Mouse (Mus musculus) thymus, adult 2 months (tissue): ENCODE data around the gene Slc7a14. TPM values are rescaled to one million over a fixed set of nuclear protein-coding genes. Genes with fewer than 3 reads are reported as not detected.

Experiments
- DNase-seq: peaks from one replicate; pipeline ENCODE4 v3.0.0; 2021
- H3K27ac ChIP-seq: fragments of 200-500 bp; 2 replicates; pipeline ENCODE4 v1.5.1; 2012; ENCODE audit warnings: low read length, control low read depth; ENCODE audit not compliant: control insufficient read depth, insufficient read depth
- H3K27me3 ChIP-seq: fragments of 200-500 bp; 2 replicates; pipeline ENCODE4 v1.6.1; 2012; ENCODE audit warnings: mild to moderate bottlenecking, low read length, moderate library complexity, mixed read lengths; ENCODE audit not compliant: control insufficient read depth, insufficient read depth
- H3K36me3 ChIP-seq: fragments of 200-500 bp; 2 replicates; pipeline ENCODE4 v1.6.1; 2012; ENCODE audit warnings: mild to moderate bottlenecking, low read length, moderate library complexity; ENCODE audit not compliant: control insufficient read depth, insufficient read depth
- H3K4me1 ChIP-seq: fragments of 200-500 bp; replicated peaks from 2 replicates; pipeline ENCODE4 v1.6.1; 2012; ENCODE audit warnings: low read length; ENCODE audit not compliant: control insufficient read depth, insufficient read depth
- H3K4me3 ChIP-seq: fragments of 200-500 bp; 2 replicates; pipeline ENCODE4 v1.5.1; 2012; ENCODE audit warnings: mild to moderate bottlenecking, low read length, control low read depth, moderate library complexity; ENCODE audit not compliant: control insufficient read depth, insufficient read depth
- CTCF ChIP-seq: fragments of 200-500 bp; IDR thresholded peaks from 2 replicates; pipeline ENCODE4 v1.5.1; 2012; ENCODE audit warnings: mild to moderate bottlenecking, control low read depth, low read length, moderate library complexity, borderline replicate concordance; ENCODE audit not compliant: control insufficient read depth, poor library complexity, insufficient read depth; ENCODE audit errors: extremely low read depth
- POLR2A ChIP-seq: fragments of 200-500 bp; IDR thresholded peaks from 2 replicates; pipeline ENCODE4 v1.6.1; 2012; ENCODE audit warnings: mild to moderate bottlenecking, low read length, control low read depth, moderate library complexity; ENCODE audit not compliant: control insufficient read depth, poor library complexity, insufficient read depth; ENCODE audit errors: extremely low read depth
- WGBS: fragments of 180-500 bp; shearing (Covaris S2); methylation state at CpG from one replicate; pipeline ENCODE4 v1.1.7; 2018; 5-methylcytosine and 5-hydroxymethylcytosine counted together
- polyA plus RNA-seq: library from polyadenylated mRNA; depleted of rRNA; stranded (reverse); fragments of >200 nt; gene quantifications from 2 replicates; pipeline ENCODE4 v1.2.3, GENCODE M21; 2012

Slc7a14 gene
- polyA plus RNA-seq, 1 experiment = 0.03 TPM

GRCm38 (mm10) chr3:31261418-31262014 lies 48.7 kb downstream of the Slc7a14 start:
- H3K27ac ChIP-seq = no peak overlapping the region
- WGBS = 90% methylated on average over 7 of the region's 7 CpGs
- no peaks in the 10 kb centered on the region for H3K27me3 ChIP-seq
- TF ChIP-seq POLR2A (no peak), CTCF (no peak)
- no peaks in the 10 kb centered on the region for H3K4me1 ChIP-seq
- no peak overlapping the region for H3K4me3 ChIP-seq
- H3K36me3 ChIP-seq = no peaks in the 10 kb centered on the region
- no peak for DNase-seq

GRCm38 (mm10) chr3:31260964-31261346 lies 49.2 kb downstream of the Slc7a14 start:
- no peaks in the 10 kb centered on the region for H3K4me1 ChIP-seq
- no peak overlapping the region for H3K27ac ChIP-seq
- no peaks in the 10 kb centered on the region for H3K27me3 ChIP-seq
- no peak for DNase-seq
- no peak overlapping the region for H3K4me3 ChIP-seq
- TF ChIP-seq CTCF (no peak), POLR2A (no peak)
- 88% methylated on average over 3 of the region's 3 CpGs for WGBS
- no peaks in the 10 kb centered on the region for H3K36me3 ChIP-seq

- H3K4me3 ChIP-seq = no peak overlapping the region
- no peaks in the 10 kb centered on the region for H3K27me3 ChIP-seq
- H3K4me1 ChIP-seq = no peaks in the 10 kb centered on the region
- 65% methylated on average over 7 of the region's 7 CpGs for WGBS
- H3K27ac ChIP-seq = no peak overlapping the region
- H3K36me3 ChIP-seq = no peaks in the 10 kb centered on the region
- no peak for DNase-seq
- TF ChIP-seq POLR2A (no peak), CTCF (no peak)
These were observed 49.7 kb downstream of the Slc7a14 start for GRCm38 (mm10) chr3:31260329-31260963.

GRCm38 (mm10) chr3:31259553-31260255 lies 50.5 kb downstream of the Slc7a14 start:
- H3K27ac ChIP-seq = no peak overlapping the region
- DNase-seq = no peak
- no peaks in the 10 kb centered on the region for H3K36me3 ChIP-seq
- H3K27me3 ChIP-seq = no peaks in the 10 kb centered on the region
- H3K4me3 ChIP-seq = no peak overlapping the region
- TF ChIP-seq CTCF (no peak), POLR2A (no peak)
- WGBS = 26% methylated on average over 7 of the region's 7 CpGs
- no peaks in the 10 kb centered on the region for H3K4me1 ChIP-seq

GRCm38 (mm10) chr3:31254427-31254826 lies 55.8 kb downstream of the Slc7a14 start:
- DNase-seq = no peak
- Histone ChIP-seq H3K4me3 (no peak overlapping the region), H3K4me1 (no peaks in the 10 kb centered on the region), H3K27me3 (no peaks in the 10 kb centered on the region), H3K27ac (no peak overlapping the region), H3K36me3 (no peaks in the 10 kb centered on the region)
- whole genome bisulfite sequencing = 90% methylated on average over 7 of the region's 7 CpGs
- TF ChIP-seq CTCF (no peak), POLR2A (no peak)

GRCm38 (mm10) chr3:31253862-31254261 lies 56.3 kb downstream of the Slc7a14 start:
- no peak for DNase-seq
- H3K27ac ChIP-seq = no peak overlapping the region
- TF ChIP-seq POLR2A (no peak), CTCF (no peak)
- H3K27me3 ChIP-seq = no peaks in the 10 kb centered on the region
- no peaks in the 10 kb centered on the region for H3K36me3 ChIP-seq
- WGBS = 92% methylated on average over 9 of the region's 9 CpGs
- no peaks in the 10 kb centered on the region for H3K4me1 ChIP-seq
- H3K4me3 ChIP-seq = no peak overlapping the region

GRCm38 (mm10) chr3:31252566-31252965 lies 57.6 kb downstream of the Slc7a14 start:
- DNase-seq = no peak
- Histone ChIP-seq H3K4me3 (no peak overlapping the region), H3K4me1 (no peaks in the 10 kb centered on the region), H3K27ac (no peak overlapping the region), H3K27me3 (no peaks in the 10 kb centered on the region), H3K36me3 (no peaks in the 10 kb centered on the region)
- no peak for TF ChIP-seq POLR2A
- no peak for TF ChIP-seq CTCF
- WGBS = 66% methylated on average over 3 of the region's 3 CpGs
